Mouse (Mus musculus) gastrocnemius, postnatal 36 days (tissue): Measurements from ENCODE around the gene Bcl3. TPM values are rescaled to one million over a fixed set of nuclear protein-coding genes. Genes with fewer than 3 reads are reported as not detected.

Experiments used
- DNase-seq, 2 experiments: peaks; one replicate each; pipeline ENCODE4 v3.0.0; 2022
- intact Hi-C: fragments of 180-260 bp; cut with DNase I; formaldehyde crosslinking; loops from one replicate; pipeline ENCODE4 v1.15.1; 2025
- total RNA-seq, 2 experiments: library from RNA; stranded (reverse); gene quantifications; 2 replicates each; pipeline ENCODE4 v1.2.3; 2021

The Bcl3 gene
- total RNA-seq, 2 experiments from 2014 or later, result 1.1 to 1.5 TPM

DNA sequence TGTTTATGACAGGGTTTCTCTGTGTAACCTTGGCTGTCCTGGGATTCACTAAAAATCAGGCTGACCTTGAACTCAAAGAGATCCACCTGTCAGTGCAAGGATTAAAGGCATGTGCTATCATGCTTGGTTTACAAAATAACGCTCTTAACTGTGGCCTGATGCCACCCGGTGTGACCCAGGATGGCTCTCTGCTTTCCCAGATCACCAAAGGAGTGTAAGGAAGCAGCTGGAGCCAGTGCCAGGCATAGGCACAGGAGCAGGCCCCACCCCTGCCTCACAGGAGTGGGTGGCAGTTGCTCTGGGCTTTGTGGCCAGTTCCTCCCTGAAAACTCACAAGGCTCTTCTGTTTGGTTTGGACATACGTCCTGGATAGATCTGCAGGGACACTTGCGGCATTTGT, 17.8 kb upstream of the Bcl3 start:
- DNase-seq, result no peak
- intact Hi-C loops, result loop anchor here (5.0 kb wide), 1 partner anchor 88 kb away; the partner anchor contains the start of gene Nectin2

GRCm38 (mm10) chr7:19836843-19837242, 14.3 kb upstream of the Bcl3 start:
- intact Hi-C loops, result no loop called here
- no peak for DNase-seq

GRCm38 (mm10) chr7:19834055-19834454, 11.5 kb upstream of the Bcl3 start:
- no peak for DNase-seq
- intact Hi-C loops, result no loop called here

- DNase-seq, result no peak
- intact Hi-C loops, result no loop called here
Measured at GRCm38 (mm10) chr7:19831837-19832236, 9.3 kb upstream of the Bcl3 start.

- peak; percentile 90 to 93 for DNase-seq
- intact Hi-C loops, result no loop called here
Measured at GRCm38 (mm10) chr7:19830682-19831156, 8.1 kb upstream of the Bcl3 start.

DNA sequence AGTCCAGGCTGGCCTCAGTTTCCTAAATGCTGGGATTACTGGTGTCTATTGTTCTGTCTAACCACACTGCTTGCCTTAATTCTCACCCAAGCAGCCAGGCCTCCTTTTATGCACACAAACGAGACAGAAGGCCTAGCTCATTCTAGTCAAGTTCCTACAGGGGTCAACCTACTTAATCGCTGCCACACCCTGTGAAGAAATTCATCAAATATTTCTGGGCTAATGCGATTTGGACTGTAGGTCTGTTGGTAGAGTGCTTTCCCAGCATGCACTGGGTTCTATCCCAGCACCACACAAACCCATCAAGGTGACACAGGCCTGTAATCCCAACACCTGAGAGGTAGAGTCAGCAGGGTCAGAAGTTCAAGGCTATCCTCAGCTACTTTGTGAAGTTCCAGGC, 7.1 kb upstream of the Bcl3 start:
- intact Hi-C loops, result no loop called here

DNA sequence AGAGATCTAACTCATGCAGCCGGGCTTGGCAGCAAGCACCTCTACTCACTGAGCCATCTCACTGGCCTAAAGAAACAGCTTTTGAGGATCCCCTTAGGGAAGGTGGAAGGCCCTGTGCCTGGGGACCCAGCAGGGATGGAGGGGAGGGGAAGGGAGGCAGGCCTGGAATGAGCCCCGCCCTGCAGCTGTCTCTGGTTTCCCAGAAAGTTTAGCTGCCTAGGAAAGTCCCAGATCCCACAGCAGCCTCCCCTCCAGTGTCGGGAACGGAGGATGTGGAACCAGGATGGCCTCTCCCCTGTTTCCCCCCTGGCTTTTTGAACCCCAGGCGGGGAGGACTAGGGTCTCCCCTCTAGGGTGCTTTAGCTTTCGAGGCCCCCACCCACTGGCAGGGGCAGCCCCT, 4.2 kb upstream of the Bcl3 start:
- intact Hi-C loops, result no loop called here
- peak in 1 of 2 experiments; percentile 28 for DNase-seq

More for the DNA sequence above, 7.1 kb upstream of the Bcl3 start:
- DNase-seq, result no peak

GRCm38 (mm10) chr7:19824182-19824973, 1.8 kb upstream of the Bcl3 start:
- intact Hi-C loops, result no loop called here

DNA sequence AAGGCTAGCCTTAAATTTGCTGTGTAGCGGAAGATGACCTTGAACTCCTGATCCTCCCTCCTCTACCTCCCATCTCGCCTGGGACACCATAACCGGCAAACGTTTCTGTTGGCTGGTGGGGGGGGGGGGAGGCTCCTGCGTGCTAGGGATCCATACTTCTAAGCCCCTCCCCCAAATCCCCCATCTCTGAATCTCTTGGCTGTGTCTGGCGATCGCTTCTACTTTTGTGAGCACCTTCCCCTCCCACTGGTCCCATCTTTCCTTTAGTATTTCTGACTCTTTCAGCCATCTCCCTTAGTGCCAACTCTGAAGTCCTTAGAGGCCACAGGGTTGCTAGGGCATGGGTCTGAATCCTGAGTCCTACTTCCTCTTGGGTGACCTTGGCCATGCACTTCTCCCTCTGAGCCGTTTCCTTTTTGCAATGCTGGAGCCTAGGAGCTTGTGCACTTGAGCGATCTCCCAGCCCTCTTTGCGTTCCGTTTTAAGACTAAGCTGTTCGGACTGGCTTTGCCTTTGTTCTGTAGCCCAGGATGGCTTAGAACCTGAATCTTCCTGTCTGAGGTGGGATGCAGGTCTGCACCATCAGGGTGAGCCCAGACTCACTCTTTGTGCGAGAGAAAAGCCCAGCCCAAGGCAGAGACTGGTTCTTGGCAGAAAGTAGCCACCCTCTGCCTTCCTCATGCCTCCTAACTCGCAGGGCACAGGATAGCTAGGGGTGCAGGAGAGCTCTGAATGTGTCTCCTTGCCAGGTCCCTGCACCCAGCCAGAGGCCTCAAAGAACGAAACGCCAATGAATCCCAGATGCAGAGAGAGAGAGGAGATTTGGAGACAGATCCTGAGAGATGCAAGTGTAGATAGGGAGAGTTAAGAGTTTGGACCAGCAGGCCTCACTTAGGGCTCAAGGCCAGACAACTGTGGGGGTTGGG, 949 bp upstream of the Bcl3 start:
- no peak for DNase-seq
- intact Hi-C loops, result no loop called here

More at GRCm38 (mm10) chr7:19824182-19824973, 1.8 kb upstream of the Bcl3 start:
- peak; percentile 81 to 91 for DNase-seq

GRCm38 (mm10) chr7:19822193-19822592, 377 bp downstream of the Bcl3 start:
- intact Hi-C loops, result no loop called here
- no peak for DNase-seq

GRCm38 (mm10) chr7:19821633-19822032, 937 bp downstream of the Bcl3 start:
- DNase-seq, result no peak
- intact Hi-C loops, result no loop called here

GRCm38 (mm10) chr7:19820347-19821048, 2.1 kb downstream of the Bcl3 start:
- intact Hi-C loops, result no loop called here
- no peak for DNase-seq

DNA sequence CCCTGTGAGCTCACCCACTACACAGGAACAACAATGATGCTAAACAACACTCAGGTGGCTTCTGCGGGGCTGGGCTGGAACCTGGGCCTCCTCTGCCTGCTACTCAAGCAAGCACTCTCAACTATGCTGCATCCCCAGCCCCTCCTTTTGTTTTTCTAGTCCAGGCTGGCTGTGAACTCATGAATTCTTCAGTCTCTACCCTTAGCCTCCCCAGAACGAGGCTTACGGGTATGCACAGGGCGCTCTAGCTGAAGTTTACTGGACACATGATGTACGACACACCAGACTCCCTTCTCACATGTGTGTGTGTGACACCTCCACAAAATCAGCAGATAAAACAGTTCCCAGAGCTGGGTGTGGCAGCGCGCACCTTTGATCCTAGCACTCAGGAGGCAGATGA, 3.7 kb downstream of the Bcl3 start:
- intact Hi-C loops, result no loop called here
- DNase-seq, result no peak

DNA sequence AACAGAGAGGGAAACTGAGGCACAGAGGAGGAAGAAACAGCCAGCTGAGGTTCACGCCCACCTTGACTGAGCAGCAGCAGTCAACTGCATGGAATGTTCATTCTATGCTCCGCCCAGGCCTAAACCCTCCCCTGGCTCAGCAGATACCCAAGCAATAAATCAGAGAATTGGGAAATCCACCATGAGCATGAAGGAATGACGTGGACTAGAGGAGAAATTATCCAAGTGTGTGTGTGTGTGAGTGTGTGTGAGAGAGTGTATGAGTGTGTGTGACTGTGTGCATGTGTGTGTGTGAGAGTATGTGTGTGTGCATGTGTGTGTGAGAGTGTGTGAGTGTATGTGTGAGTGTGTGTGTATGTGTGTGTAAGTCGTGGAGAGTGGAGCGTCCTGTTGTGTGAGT, 4.1 kb downstream of the Bcl3 start:
- DNase-seq, result no peak
- intact Hi-C loops, result no loop called here

DNA sequence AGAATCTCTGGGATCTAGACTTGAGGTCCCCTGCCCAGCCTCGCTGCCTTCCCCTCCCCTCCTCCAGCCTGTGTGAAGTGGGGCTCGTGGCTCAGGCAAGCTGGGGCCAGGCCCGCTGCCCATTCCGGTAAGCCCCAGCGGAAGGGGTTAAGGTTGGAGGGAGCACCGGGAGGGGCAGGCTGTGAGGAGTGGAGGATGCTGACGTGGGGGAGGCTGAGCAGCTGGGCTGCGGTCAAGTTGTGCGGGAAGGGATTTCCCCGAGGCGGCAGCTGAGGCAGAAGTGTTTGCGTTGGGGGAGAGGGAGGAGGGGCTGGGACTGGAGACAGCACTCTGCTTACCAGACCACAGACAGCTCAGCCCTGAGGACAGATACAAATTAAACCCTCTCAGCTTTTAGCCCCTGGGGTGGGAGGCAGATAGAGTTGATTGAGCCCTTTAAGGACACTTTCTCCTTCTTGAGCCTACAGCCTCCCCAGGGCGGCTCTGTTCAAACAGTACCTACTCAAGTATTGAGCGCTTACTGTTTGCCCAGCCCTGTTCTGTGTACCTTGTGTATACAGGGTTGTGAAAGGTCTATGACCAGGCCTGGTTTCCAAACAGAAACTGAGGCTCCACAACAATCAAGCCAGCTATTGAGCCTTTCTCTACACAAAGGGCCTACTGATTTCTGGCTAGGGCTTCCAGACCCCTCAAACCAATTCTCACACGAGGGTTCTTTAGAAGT, 5.0 kb downstream of the Bcl3 start:
- intact Hi-C loops, result no loop called here
- peak; percentile 38 to 43 for DNase-seq

GRCm38 (mm10) chr7:19816224-19816771, 6.3 kb downstream of the Bcl3 start:
- intact Hi-C loops, result no loop called here
- peak; percentile 76 to 86 for DNase-seq

- intact Hi-C loops, result no loop called here
- no peak for DNase-seq
Measured at GRCm38 (mm10) chr7:19815296-19816223, 7.0 kb downstream of the Bcl3 start.

- no peak for DNase-seq
- intact Hi-C loops, result no loop called here
Measured at GRCm38 (mm10) chr7:19813579-19814122, 8.9 kb downstream of the Bcl3 start.
